Mouse (Mus musculus) bone marrow, adult 2 months (tissue): Measurements from ENCODE around the gene Jarid2. TPM values are rescaled to one million over a fixed set of nuclear protein-coding genes. Genes with fewer than 3 reads are reported as not detected.

Source experiments
- H3K27ac ChIP-seq: fragments of 200-500 bp; 2 replicates; pipeline ENCODE4 v1.5.1; 2012; ENCODE audit warnings: low read depth, mild to moderate bottlenecking, control low read depth, inconsistent platforms, low read length; ENCODE audit not compliant: control insufficient read depth, poor library complexity, insufficient read depth
- H3K4me1 ChIP-seq: fragments of 200-500 bp; 2 replicates; pipeline ENCODE4 v1.6.1; 2011; ENCODE audit warnings: low read length; ENCODE audit not compliant: control insufficient read depth, insufficient read depth
- H3K4me3 ChIP-seq: fragments of 200-500 bp; replicated peaks from 2 replicates; pipeline ENCODE3; 2011; ENCODE audit warnings: mild to moderate bottlenecking, low read depth, low read length, control low read depth; ENCODE audit not compliant: control insufficient read depth
- CTCF ChIP-seq: fragments of 200-500 bp; IDR thresholded peaks from 2 replicates; pipeline ENCODE4 v1.5.1; 2011; ENCODE audit warnings: low read length, control low read depth; ENCODE audit not compliant: control insufficient read depth, insufficient read depth
- POLR2A ChIP-seq: fragments of 200-500 bp; IDR thresholded peaks from 2 replicates; pipeline ENCODE4 v1.6.1; 2011; ENCODE audit warnings: low read depth, mild to moderate bottlenecking, control low read depth, low read length, borderline replicate concordance; ENCODE audit not compliant: control insufficient read depth
- WGBS: fragments of 180-500 bp; shearing (Covaris S2); methylation state at CpG from one replicate; pipeline ENCODE4 v1.1.7; 2018; 5-methylcytosine and 5-hydroxymethylcytosine counted together
- polyA plus RNA-seq: library from polyadenylated mRNA; stranded (reverse); fragments of >200 nt; gene quantifications from 2 replicates; pipeline ENCODE4 v1.2.4, GENCODE M21; 2011; ENCODE audit warnings: low replicate concordance; ENCODE audit not compliant: missing spikeins, insufficient read depth, insufficient read length

Jarid2 gene
- 30.0 and 36.0 TPM in 2 replicates for polyA plus RNA-seq

- Histone ChIP-seq H3K27ac (peak within 1 kb of the TSS; percentile 88), H3K4me1 (no peaks in the 10 kb centered on the region), H3K4me3 (peak within 1 kb of the TSS; percentile 86)
- 3% methylated on average over 31 of the region's 31 CpGs for WGBS
- TF ChIP-seq CTCF: no peak
- TF ChIP-seq POLR2A: no peak; the same call in 1 of the 2 replicates
Measured at GRCm38 (mm10) chr13:44729424-44729971, at the start of gene Jarid2. TSS of gene Jarid2 (plus strand) at chr13:44729474.

- 75% methylated on average over 7 of the region's 7 CpGs for WGBS
- no peak for TF ChIP-seq POLR2A
- TF ChIP-seq CTCF: no peak
- Histone ChIP-seq H3K27ac (no peak overlapping the region), H3K4me1 (no peaks in the 10 kb centered on the region; the same call in 1 of the 2 replicates), H3K4me3 (no peak overlapping the region)
Measured at GRCm38 (mm10) chr13:44681051-44681450, 48.2 kb upstream of the Jarid2 start.

- Histone ChIP-seq H3K27ac (no peak overlapping the region), H3K4me1 (no peaks in the 10 kb centered on the region), H3K4me3 (no peak overlapping the region)
- TF ChIP-seq CTCF (no peak), POLR2A (no peak)
- WGBS: 81% methylated on average over 3 of the region's 3 CpGs
Measured at GRCm38 (mm10) chr13:44688140-44688539, 41.1 kb upstream of the Jarid2 start.

GRCm38 (mm10) chr13:44697628-44698027, 31.6 kb upstream of the Jarid2 start:
- H3K4me1 ChIP-seq: no peaks in the 10 kb centered on the region
- no peak for TF ChIP-seq POLR2A
- no peak for TF ChIP-seq CTCF
- no peak overlapping the region for H3K4me3 ChIP-seq
- WGBS: 76% methylated on average over 10 of the region's 10 CpGs
- no peak overlapping the region; the same call in 1 of the 2 replicates for H3K27ac ChIP-seq

- Histone ChIP-seq H3K27ac (no peak overlapping the region), H3K4me3 (no peak overlapping the region), H3K4me1 (no peaks in the 10 kb centered on the region; the same call in 1 of the 2 replicates)
- no peak for TF ChIP-seq CTCF
- no peak for TF ChIP-seq POLR2A
- WGBS: 85% methylated on average over 15 of the region's 15 CpGs
Measured at GRCm38 (mm10) chr13:44704036-44704801, 25.1 kb upstream of the Jarid2 start.

- no peaks in the 10 kb centered on the region; the same call in 1 of the 2 replicates for H3K4me1 ChIP-seq
- TF ChIP-seq CTCF (no peak), POLR2A (no peak)
- H3K27ac ChIP-seq: no peak overlapping the region
- H3K4me3 ChIP-seq: no peak overlapping the region
- 75% methylated on average over 14 of the region's 14 CpGs for WGBS
Measured at GRCm38 (mm10) chr13:44705031-44705742, 24.1 kb upstream of the Jarid2 start.

- H3K4me3 ChIP-seq: no peak overlapping the region
- WGBS: 90% methylated on average over 7 of the region's 7 CpGs
- H3K4me1 ChIP-seq: no peaks in the 10 kb centered on the region; the same call in 1 of the 2 replicates
- TF ChIP-seq CTCF (no peak), POLR2A (no peak)
- no peak overlapping the region for H3K27ac ChIP-seq
Measured at GRCm38 (mm10) chr13:44705743-44706044, 23.6 kb upstream of the Jarid2 start.
